Mouse (Mus musculus) lung, postnatal 0 days (tissue): ENCODE data around the gene Fthl17d.

ENCODE experiments used
- CTCF ChIP-seq: IDR thresholded peaks from 2 replicates; pipeline ENCODE4 v1.5.1; 2016; ENCODE audit warnings: antibody characterized with exemption, mild to moderate bottlenecking
- EP300 ChIP-seq: IDR thresholded peaks from 2 replicates; pipeline ENCODE4 v1.6.1; 2016; ENCODE audit warnings: antibody characterized with exemption, mild to moderate bottlenecking, control low read depth

DNA sequence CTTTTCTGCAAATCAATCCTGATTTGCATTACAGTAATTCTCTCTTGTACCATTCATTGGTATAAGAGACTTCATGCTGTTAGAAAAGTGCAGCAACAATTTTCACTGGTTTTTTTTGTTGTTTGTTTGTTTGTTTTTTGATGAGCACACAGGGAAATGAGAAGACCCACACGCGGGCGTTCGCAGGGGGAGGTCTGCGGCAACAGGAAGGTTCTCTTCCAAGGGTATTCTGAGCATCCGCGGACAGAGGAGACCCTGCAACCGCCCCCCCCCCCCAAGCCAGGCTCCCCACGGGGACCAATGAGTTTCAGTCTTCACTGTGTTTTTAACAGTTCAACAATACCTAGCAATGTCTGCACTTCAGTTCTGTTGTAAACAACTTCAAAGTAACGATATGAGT is 32.9 kb upstream of the Fthl17d start:
- TF ChIP-seq CTCF (no peak), EP300 (no peak)
